Mouse (Mus musculus) megakaryocyte, embryonic 14.5 days (primary cell): ENCODE measurements around the gene Pno1.

ENCODE experiments used
- FLI1 ChIP-seq: IDR thresholded peaks from 2 replicates; pipeline ENCODE4 v1.6.1; 2012; ENCODE audit warnings: low read length, inconsistent platforms, mixed read lengths
- GATA1 ChIP-seq: IDR thresholded peaks from 3 replicates; pipeline ENCODE4 v1.6.1; 2012; ENCODE audit warnings: mixed read lengths, low read length, inconsistent platforms, borderline replicate concordance

DNA sequence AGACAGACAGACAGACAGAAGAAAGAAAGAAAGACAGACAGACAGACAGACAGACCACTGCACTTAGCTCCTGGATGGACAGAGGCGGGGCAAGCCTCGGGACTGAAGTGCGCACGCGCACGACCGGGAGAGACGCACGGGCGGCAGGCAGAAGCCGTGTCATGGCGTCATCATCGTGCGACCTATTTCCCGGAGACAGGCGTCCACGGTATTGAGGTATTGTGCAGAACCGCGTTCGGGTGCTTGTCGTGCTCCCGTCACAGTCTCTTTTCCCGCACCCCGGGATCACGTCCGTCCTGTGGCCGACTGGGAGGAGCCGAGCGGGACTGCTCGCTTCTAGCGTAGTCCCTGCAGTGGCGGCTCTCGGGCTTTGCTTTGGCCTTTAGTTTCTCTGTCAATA lies 46.1 kb upstream of the Pno1 start, which contains the start of gene C1d:
- TF ChIP-seq GATA1 (no peak), FLI1 (no peak)
